Mouse (Mus musculus) gastrocnemius, adult 8-10 months (tissue): ENCODE measurements at regions not wholly inside any gene's neighbourhood (a gene's known extent, or its start where the extent isn't known, plus 50 kb on each side); places are given as distances from the start of the nearest gene placed in this dataset.
"Not testable (repeated sequence)": the region's sequence is repeated elsewhere in the genome, so short reads cannot be mapped to it uniquely, and the experiment has no call there.

ENCODE experiments used
- DNase-seq, 2 experiments: peaks; one replicate each; pipeline ENCODE4 v3.0.0; 2022; ENCODE audit warnings: low spot score in 2 of 2

DNA sequence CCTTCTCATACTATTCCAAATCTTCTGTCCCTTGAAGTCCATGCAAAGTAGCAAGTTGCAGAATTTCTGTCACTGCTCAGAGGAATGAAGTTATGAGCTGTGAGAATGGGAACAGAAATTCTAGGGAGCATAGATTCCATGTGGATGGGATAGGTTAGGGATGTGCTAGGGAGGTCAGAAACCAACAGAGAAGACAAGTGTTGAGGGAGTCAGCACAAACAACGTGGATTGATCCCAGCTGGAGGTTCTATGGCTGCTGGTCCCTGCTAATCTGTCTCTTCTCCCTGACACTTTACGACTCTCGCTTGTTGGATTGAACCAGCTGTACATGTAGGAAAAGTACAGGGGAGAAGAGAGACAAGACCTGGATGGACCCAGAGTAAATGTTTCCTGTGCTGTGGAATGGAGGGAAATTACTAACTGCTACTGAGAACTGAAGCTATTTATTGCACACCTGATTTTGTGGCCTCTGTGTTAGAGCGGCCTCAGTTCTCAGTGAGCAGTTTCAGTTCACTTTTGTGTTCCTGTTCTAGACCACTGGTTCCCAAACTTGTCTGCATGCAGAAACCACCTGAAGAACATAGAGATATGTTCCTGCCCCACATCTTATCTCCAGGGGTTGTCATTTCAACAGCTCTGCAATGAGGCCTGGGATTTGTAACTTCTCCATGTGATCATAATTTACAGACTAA lies 151.0 kb downstream of the Ube2e3 start:
- DNase-seq, result no peak

DNA sequence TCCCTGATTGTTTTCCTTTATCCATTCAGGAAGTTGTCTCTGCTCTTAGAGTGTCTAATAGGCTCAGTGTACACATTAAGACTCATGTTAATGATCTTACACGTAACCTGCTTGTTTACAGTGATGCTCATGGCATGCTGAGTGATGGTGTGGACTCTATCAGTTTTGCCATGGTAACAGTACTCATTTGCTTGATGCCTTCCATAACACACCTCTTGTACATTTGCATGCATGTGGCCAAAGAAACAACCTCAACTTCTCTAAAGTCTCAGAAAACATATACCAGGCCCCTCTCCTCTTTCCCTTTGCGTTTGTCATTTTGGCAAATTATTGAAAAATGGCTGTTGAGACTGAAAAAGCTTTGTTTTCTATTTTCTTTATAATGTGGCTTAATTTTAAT lies 155.0 kb downstream of the Ube2e3 start:
- DNase-seq, result no peak

DNA sequence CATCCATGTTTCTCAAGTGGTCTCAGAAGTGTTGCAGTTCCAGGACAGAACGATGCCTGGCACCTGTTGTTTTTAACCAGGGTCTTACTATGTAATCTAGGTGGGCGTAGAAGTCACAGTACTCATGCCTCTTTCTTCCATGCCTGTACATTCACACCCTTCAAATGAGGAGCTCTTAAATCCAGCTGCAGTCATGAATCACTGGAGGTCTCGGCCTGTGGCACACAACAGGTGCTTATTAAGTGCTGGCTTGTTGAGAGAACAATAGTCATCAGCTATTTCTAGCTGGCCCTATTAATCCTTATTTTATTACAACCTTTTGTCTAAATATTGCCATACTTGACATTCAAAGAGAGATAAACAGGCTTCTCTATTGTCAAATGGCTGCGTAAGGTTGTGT lies 157.8 kb downstream of the Ube2e3 start:
- DNase-seq, result no peak

DNA sequence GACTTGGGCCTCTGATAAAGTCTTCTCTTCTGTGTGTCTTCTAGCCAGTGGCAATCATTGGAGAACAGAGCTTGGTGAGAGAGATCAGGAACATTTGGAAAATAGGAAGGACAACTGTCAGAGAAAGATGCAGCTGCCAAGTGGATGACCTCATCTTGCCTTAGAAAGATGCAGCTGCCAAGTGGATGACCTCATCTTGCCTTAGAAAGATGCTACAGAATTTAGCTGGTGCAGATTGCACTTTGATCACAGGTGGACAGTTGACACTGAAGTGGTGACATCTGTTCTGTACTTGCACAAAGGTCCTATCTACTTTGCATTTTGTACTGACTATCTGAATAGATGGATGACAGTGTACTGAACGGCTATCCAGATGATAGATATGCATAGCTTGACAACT lies 163.1 kb downstream of the Ube2e3 start:
- DNase-seq, result no peak

DNA sequence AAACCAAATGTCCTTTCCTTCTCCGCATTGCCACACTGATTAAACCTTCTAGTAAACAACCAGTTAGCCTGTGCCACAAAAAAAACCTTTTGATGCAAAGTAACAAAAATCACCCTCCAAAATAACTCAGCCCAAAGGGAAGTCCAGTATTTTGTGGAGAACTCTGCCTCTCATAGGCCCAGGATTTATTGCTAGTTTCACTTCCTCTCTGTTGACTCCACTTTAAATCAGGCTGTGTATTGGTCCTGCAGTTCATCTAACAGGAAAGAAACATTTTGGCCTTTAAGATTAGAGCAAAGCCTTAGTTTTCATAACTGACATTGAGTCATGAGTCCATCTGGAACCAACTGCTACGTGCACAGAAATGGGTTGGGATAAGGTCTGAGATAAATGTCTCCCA lies 168.4 kb downstream of the Ube2e3 start:
- DNase-seq, result no peak

DNA sequence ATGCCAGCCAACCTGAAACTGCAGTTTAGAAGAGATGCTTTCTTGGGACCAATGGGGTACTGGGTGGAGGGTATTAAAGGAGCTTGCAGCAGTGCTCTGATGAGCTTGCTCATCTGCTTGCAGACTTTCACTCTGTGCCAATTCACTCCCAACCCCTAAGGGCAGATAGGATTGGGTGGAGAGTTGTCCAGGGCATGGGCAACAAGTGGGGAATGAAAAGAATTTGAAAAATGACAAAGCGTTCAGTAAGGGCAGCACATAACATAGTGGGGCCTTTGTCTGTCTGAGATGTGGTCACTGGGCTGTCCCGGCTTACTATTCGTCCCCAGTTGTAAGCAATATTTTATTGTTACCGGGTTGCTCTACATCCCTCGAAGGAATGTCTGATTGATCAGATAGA lies 170.7 kb downstream of the Ube2e3 start:
- no peak for DNase-seq

DNA sequence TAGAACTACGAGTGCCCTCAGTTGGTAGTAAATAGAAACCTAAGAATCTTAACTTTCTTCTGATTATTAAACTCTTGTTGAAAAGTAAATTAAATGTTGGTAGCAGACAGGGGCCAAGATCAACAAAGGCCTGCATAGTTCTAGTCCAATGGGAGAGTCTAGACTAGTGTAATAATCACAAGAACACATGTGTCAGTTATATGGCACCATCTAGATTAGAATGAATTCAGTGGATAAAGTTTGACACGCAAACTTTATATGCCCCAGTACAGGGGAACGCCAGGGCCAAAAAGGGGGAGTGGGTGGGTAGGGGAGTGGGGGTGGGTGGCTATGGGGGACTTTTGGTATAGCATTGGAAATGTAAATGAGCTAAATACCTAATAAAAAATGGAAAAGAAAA lies 176.9 kb downstream of the Ube2e3 start:
- not testable (repeated sequence) for DNase-seq

DNA sequence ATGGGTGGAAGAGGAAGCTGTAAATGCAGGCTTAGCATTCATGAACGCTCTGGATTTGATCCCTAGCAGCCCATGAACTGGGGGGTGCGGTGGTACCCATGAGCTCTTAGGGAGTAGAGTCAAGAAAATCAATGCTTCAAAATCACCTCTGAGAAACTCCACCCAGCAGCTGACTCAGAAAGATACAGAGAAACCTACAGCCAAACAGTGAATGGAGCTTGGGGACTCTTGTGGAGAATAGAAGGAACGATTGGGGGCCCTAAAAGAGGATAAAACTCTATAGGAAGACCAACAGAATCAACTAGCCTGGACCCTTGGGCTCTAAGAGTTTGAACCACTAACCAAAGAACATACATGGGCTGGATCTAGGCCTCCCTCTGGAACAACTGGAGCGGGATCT lies 177.6 kb downstream of the Ube2e3 start:
- DNase-seq, result no peak

DNA sequence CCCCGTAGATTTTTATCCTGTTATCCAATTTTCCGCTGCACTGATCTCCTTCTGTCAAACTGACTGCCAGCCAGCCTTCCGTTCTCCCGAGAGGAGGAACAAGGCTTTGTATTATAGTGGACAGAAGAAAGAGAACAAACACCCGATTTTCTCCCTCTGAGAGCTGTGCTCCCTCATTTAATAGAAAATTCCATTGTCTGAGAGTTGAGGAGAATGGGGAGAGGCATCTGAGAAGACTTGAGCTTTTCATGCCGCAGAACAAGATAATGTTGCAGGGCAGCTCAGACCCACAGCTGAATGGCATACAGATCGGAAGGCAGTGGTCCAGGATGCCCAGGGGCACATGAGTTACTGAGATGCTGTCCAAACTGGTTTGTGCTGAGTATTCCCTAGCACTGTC lies 180.1 kb downstream of the Ube2e3 start:
- no peak for DNase-seq

DNA sequence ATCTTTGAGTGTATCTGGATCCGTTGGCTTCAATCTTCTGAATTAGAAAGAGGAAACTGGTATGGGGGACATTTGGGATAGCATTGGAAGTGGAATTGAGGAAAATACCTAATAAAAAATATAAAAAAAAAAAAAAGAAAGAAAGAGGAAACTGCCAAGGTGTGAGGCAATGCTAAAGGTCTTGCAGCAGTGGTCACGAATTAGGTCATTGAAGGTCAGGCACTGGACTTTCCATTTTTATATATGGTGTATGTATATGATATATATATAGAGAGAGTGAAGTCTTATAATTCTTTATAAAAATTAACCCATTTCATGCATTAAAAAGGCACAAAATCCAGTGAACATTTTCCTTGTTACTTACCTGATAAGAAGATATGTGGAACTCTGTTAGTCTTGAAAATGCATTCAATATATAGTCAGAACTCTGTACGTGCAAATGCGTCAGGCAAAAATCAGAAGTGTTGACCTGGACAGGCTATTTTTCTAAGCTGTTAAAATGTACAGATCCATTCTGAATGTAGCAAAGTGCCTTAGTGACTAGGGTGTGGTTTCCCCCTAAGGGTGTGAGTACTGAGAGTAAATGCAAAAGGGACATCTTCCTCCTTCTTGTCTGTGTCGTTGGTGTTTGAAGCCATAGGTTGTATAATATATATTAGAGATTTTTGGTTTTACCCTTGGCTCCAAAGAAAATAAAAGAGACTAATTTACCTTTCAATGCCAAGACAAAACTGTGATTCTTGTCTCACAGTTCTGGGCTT lies 181.0 kb downstream of the Ube2e3 start:
- DNase-seq, result no peak

DNA sequence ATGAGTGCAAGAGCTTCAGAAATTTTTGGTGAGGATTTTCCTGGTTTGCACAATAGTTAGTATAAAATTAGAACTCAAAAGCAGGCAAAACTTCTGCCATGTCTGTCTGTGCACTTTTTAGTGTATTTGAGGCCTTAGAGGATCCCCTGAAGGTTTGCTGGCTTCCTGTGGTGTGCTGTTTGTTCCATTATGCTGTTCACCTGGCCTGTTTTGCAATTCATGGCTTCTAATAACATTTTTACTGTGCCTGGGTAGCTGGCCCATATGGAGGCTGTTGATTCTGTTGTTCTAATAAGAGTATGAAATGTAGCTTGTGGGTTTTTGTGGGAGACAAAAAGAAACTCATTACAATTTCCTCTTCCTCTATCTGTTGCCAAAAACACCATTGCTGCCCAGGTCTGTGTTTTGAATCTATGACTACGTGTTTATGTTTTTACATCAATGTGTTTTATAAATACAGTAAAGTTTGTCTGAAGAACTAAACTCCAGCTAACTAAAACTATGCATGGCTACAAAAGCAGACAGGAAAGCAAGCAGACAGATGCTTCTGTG lies 182.6 kb downstream of the Ube2e3 start:
- no peak for DNase-seq

DNA sequence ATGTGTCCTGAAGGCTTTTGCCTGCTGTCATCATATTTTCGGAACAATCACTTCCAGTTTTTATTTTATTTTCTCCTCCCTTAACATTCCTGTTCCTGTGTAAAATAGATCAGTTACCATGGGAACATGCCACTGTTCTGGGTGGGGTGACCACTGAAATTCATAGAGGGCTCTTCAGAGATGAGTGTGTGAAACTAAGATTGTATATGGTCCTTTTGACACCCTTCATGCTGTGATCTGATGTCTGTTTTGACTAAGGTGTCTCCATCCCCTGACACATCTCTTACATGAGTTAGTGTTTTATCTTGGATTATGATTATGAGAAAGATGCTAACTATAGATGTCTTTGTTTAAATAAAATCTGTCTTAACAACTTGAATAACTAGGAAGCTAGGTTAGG lies 184.3 kb downstream of the Ube2e3 start:
- no peak for DNase-seq

DNA sequence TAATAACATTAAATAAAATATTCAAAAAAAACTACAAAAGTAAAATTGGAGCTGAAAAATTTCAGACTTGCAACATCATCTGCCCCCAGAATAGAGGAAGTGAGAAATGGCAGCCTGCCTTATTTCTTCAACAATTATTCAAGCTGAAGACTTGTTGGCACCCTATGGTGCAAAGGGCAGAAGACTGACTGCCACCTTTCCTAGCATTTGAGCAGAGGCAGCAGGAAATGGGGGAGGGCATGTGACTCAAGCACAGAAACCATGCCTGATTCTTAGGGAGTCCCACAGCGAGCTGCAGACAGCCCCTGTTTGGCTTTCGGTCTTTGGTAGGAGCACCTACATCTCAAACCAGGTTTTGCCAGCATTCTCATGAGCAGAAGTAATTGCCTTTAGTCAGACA lies 188.2 kb downstream of the Ube2e3 start:
- no peak for DNase-seq

DNA sequence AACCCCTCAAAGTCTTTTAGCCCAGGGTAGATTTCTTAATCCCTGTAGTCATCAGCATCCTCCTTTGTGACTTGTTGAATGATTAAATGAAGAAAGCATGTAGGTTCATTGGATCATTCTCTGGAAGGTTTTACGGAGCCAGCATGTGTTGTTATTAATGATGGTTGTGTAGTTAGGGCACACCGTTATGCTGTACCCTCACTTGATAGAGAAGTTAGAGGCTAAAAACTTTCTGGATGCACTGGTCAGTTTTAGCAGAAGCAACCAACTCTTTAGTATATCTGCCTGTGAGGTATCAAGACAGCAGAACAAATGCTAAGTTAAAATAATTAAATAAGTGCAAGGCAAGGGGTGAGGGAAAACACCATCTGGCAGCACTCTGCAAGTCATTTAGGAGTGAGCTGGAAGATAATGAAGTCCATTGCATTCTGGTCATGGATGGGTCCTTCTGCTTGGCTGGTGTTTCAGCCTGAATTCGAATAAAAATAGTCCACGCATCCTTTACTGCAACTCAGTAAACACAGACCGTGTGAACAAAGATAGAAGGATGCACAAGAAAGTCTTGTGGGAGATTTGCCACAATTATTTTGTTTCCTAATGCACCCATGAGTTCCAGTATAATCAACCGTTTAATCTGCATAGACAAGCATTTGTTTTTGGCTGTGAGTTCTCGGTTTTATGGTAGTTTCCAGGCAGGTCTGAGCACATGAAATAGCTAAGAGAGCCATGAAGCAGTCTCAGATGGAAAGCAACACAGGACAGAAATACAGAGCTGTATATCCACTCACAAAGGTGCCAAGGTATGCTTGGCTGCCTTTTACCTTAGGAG lies 191.4 kb downstream of the Ube2e3 start:
- DNase-seq, result no peak

DNA sequence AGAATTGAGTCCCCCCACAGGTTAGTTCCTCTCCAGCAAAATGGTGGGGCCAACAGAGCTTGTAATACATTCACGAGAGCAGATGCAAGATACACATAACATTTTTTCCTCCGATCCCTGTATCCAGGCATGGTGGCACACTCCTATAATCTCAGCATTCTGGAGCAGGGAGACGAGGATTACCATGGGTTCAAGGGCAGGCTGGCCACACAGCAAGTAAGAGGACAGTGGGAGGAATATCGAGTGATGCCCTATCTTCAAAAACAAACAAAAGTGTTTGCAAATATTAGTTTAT lies 192.0 kb downstream of the Ube2e3 start:
- no peak for DNase-seq

DNA sequence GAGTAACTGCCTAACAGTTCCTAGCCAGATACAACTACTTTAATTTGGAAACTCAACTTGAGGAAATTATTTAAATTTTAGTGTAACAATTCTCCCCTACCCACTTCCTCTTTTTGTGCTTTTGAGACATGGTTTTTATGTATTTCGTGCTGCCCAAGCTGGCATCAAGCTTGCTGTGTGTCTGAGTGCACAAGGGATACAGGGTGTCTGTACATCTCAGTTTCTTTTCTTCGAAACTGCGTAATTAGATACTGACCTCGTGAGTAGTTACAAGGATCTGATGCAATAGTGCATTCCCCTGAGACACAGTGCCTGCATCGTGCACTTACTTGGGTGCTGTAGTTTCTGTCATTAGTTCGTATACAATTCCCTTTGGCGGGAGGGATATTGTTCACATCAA lies 192.4 kb downstream of the Ube2e3 start:
- DNase-seq, result no peak

DNA sequence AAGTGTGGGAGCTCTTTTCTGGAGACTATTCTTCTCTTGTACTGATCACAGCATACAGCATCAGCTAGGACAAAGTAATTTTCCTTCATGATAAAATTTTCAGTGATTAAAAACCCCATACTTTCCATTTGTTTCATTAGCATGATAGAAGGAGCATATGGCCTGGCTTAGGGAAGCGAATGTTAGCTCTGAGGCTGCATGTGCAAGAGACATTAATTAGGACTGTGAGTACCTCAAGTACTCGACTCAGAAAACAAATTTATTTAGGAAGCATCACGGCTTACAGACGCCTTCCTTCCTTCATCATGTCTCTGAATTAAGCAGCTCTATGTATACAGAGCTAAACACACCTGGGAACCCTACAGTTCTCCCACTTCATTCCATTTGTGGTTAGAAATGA lies 193.6 kb upstream of the Itga4 start:
- no peak for DNase-seq

DNA sequence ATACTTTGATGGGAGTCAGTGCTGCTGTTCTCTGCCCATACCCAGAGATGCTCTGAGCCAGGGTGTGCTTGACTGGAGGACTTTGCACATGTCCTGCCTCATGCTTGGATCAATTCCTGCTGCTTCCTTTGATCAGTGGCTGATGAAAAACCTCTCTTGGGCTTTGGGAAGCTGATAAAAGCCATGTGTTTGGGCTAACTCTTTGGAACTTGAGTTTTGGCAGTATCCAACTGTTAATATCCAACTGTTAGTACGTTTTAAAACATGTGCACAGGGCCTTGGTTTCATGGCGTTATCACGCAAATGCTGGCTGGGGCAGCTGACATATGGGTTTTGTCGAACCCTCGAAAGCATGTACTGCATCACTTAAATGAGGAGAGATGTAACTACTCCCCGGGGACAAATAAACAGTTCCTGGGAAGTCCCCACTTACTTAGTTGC lies 193.0 kb upstream of the Itga4 start:
- DNase-seq, result no peak

DNA sequence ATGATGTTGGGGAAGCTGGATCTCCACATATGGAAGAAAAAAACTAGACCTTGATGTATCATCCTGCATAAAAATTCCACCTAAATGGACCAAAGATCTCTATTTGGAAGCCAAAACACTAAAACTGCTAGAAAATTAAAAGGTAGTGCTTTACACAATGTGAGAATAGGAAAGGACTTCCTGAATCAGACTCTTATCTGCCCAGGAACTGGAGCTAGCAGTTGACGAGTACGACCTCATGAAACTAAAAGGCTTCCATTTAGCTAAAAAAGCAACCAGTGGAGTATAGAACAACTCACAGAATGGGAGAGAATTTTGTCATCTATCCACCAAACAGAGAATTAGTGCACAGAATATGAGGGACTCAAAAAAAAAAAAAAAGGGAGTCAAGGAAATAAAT lies 191.6 kb upstream of the Itga4 start:
- no peak for DNase-seq

DNA sequence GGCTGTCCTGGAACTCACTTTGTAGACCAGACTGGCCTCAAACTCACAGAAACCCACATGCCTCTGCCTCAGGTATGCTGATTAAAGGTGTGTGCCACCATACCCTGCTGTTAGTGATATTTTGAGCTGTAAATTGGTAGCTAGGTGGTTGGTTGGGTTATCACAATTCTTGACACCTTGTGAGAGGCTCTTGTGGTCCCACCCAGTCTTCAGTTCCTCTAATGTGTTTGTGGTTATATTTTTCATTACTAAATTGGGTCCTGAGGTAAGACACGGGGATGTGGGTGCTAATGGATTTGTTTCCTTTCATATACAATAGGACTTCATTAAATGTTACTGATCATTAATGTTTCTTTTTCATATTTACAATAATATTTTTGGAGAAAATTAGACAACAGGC lies 189.9 kb upstream of the Itga4 start:
- DNase-seq, result no peak

DNA sequence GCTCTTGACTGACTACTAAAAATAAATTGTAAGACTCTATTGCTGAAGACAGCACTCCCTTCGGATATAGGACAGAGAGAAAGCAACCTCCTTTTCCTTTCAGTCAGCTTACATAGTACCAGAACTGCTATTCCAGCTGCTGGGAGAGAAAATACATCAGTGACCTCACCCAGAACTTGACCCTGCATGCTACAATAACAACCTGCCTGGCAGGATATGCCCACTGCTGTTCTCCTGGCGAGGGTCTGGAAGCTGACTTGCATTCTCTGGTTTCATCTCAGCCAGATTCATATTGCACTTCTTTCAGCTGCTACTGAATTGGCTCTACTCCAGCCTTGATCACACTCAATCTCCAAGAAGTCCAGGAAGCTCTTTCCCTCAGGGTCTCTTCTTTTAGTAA lies 179.1 kb upstream of the Itga4 start:
- DNase-seq, result peak in 1 of 2 experiments; percentile 4

DNA sequence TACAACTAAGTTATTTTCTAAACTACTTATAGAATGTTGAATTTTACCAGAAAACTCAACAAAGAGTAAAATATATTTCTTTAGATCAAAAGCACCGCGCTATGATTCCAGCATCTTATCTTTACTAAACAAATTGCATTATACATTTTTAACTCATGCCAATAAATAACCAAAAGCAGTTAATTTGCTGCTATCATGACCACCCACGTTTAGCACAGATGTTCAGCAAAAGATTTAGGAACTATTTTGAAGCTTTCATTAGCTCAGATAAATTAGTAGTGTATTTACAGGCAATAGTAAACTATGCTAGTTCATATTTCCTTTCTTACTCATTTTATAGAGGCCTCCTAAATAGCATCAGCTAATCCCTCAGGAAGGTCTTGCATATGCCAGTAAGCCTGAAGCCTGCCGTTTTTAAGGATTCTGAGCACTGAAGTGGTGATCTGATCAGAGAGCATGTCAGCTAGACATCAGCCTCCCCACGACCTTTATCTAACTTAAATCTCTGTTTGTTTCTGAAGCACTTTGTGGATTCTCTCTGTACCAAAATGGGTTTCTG lies 176.3 kb upstream of the Itga4 start:
- no peak for DNase-seq
